Mouse (Mus musculus) kidney, embryonic 15.5 days (tissue): ENCODE results near the gene Ap2m1. TPM values are rescaled to one million over a fixed set of nuclear protein-coding genes. Genes with fewer than 3 reads are reported as not detected.

Experiments used
- ATAC-seq: fragments of 200-750 bp; cut with Nextera tagmentation; replicated peaks from 2 replicates; pipeline ENCODE4 v1.8.0; 2017; ENCODE audit warnings: moderate TSS enrichment; ENCODE audit not compliant: low FRiP score
- H3K27ac ChIP-seq: fragments of 300-500 bp; sonication (generic); 2 replicates; pipeline ENCODE4 v1.5.1; 2015; ENCODE audit warnings: mild to moderate bottlenecking, inconsistent platforms
- H3K27me3 ChIP-seq: fragments of 300-500 bp; sonication (generic); 2 replicates; pipeline ENCODE4 v1.6.1; 2015; ENCODE audit warnings: inconsistent platforms
- H3K36me3 ChIP-seq: fragments of 300-500 bp; sonication (generic); 2 replicates; pipeline ENCODE4 v1.6.1; 2015; ENCODE audit warnings: inconsistent platforms
- H3K4me1 ChIP-seq: fragments of 300-500 bp; sonication (generic); 2 replicates; pipeline ENCODE4 v1.6.1; 2015; ENCODE audit warnings: inconsistent platforms
- H3K4me2 ChIP-seq: fragments of 300-500 bp; sonication (generic); 2 replicates; pipeline ENCODE4 v1.6.1; 2015; ENCODE audit warnings: moderate library complexity, mild to moderate bottlenecking, inconsistent platforms
- H3K4me3 ChIP-seq: fragments of 300-500 bp; sonication (generic); replicated peaks from 2 replicates; pipeline ENCODE4 v1.5.1; 2015; ENCODE audit warnings: mild to moderate bottlenecking, inconsistent platforms
- H3K9ac ChIP-seq: fragments of 300-500 bp; sonication (generic); 2 replicates; pipeline ENCODE4 v1.6.1; 2015; ENCODE audit warnings: mild to moderate bottlenecking, inconsistent platforms
- H3K9me3 ChIP-seq: fragments of 300-500 bp; sonication (generic); replicated peaks from 2 replicates; pipeline ENCODE4 v1.6.1; 2016; ENCODE audit warnings: inconsistent platforms
- WGBS: fragments of 180-500 bp; shearing (Covaris S2); methylation state at CpG from one replicate; pipeline ENCODE4 v1.1.7; 2015; ENCODE audit warnings: mixed read lengths; 5-methylcytosine and 5-hydroxymethylcytosine counted together
- polyA plus RNA-seq: library from polyadenylated mRNA; unstranded; fragments of >200 nt; fragmentation: Nextera tagmentation; extraction: Ambion mirVana; gene quantifications from 2 replicates; pipeline ENCODE4 v1.2.1, GENCODE M21; 2015

Gene Ap2m1
- polyA plus RNA-seq, 1 experiment from 2014 or later = 651 TPM

GRCm38 (mm10) chr16:20557381-20557780, 22.1 kb downstream of the Ap2m1 start:
- Histone ChIP-seq H3K4me2 (no peak overlapping the region), H3K4me3 (no peak overlapping the region), H3K9me3 (no peaks in the 10 kb centered on the region), H3K36me3 (peaks cover 95% of the 10 kb centered on the region), H3K4me1 (no peaks in the 10 kb centered on the region), H3K27ac (no peak overlapping the region), H3K27me3 (no peaks in the 10 kb centered on the region), H3K9ac (no peak overlapping the region)
- ATAC-seq = no peak
- 64% methylated on average over 7 of the region's 7 CpGs for WGBS

- Histone ChIP-seq H3K4me3 (no peak overlapping the region), H3K27ac (no peak overlapping the region), H3K4me2 (no peak overlapping the region), H3K9me3 (no peaks in the 10 kb centered on the region), H3K36me3 (peaks cover 33% of the 10 kb centered on the region), H3K9ac (no peak overlapping the region), H3K27me3 (no peaks in the 10 kb centered on the region), H3K4me1 (no peaks in the 10 kb centered on the region)
- 55% methylated on average over 1 of the region's 1 CpGs for WGBS
- no peak for ATAC-seq
Measured at GRCm38 (mm10) chr16:20565075-20565474, 29.8 kb downstream of the Ap2m1 start.

- Histone ChIP-seq H3K9ac (peak within 1 kb of the TSS; percentile 48), H3K36me3 (no peaks in the 10 kb centered on the region), H3K27ac (no peak within 1 kb of the TSS), H3K4me2 (peak within 1 kb of the TSS; percentile 97), H3K4me3 (peak within 1 kb of the TSS; percentile 53), H3K4me1 (peaks cover 26% of the 10 kb centered on the region), H3K9me3 (no peaks in the 10 kb centered on the region), H3K27me3 (peaks cover 64% of the 10 kb centered on the region)
- WGBS = under 1% methylated on average over 24 of the region's 24 CpGs
- peak; percentile 42 for ATAC-seq
Measured at GRCm38 (mm10) chr16:20589366-20589938, 54.2 kb downstream of the Ap2m1 start, which contains the start of gene Vwa5b2. TSS of gene Vwa5b2 (plus strand) at chr16:20589471.

- Histone ChIP-seq H3K27me3 (peaks cover 68% of the 10 kb centered on the region), H3K4me2 (peak overlapping the region; percentile 97), H3K4me1 (peaks cover 26% of the 10 kb centered on the region), H3K4me3 (peak overlapping the region; percentile 53), H3K9me3 (no peaks in the 10 kb centered on the region), H3K9ac (peak overlapping the region; percentile 48), H3K36me3 (no peaks in the 10 kb centered on the region), H3K27ac (no peak overlapping the region)
- WGBS = under 1% methylated on average over 39 of the region's 39 CpGs
- ATAC-seq = peak; percentile 83
Measured at GRCm38 (mm10) chr16:20589939-20590679, 54.8 kb downstream of the Ap2m1 start.

- peak overlapping the region; percentile 97 for H3K4me2 ChIP-seq
- H3K36me3 ChIP-seq = no peaks in the 10 kb centered on the region
- H3K9ac ChIP-seq = no peak overlapping the region
- peak; percentile 31; the same call in 1 of the 2 replicates for ATAC-seq
- H3K27ac ChIP-seq = no peak overlapping the region
- peaks cover 26% of the 10 kb centered on the region for H3K4me1 ChIP-seq
- H3K27me3 ChIP-seq = peaks cover 71% of the 10 kb centered on the region
- 3% methylated on average over 17 of the region's 17 CpGs for WGBS
- H3K9me3 ChIP-seq = no peaks in the 10 kb centered on the region
- peak overlapping the region; percentile 53 for H3K4me3 ChIP-seq
Measured at GRCm38 (mm10) chr16:20590680-20591038, 55.4 kb downstream of the Ap2m1 start.

- H3K36me3 ChIP-seq = no peaks in the 10 kb centered on the region
- peaks cover 71% of the 10 kb centered on the region for H3K27me3 ChIP-seq
- peak; percentile 30; the same call in 1 of the 2 replicates for ATAC-seq
- peak overlapping the region; percentile 53 for H3K4me3 ChIP-seq
- WGBS = 4% methylated on average over 48 of the region's 48 CpGs
- no peak overlapping the region for H3K27ac ChIP-seq
- peak overlapping the region; percentile 97 for H3K4me2 ChIP-seq
- no peak overlapping the region for H3K9ac ChIP-seq
- H3K4me1 ChIP-seq = peaks cover 26% of the 10 kb centered on the region
- no peaks in the 10 kb centered on the region for H3K9me3 ChIP-seq
Measured at GRCm38 (mm10) chr16:20591076-20591705, 55.9 kb downstream of the Ap2m1 start.

Other genes with a start within 250 kb of the Ap2m1 start
- 87.8 and 99.9 TPM in 2 replicates for gene Parl, start 233.1 kb upstream of the Ap2m1 start, polyA plus RNA-seq
- not detected in 2 replicates for gene Cyp2ab1, start 210.1 kb upstream of the Ap2m1 start, polyA plus RNA-seq
- gene Abcc5, start 109.1 kb upstream of the Ap2m1 start, polyA plus RNA-seq = 56.1 and 63.1 TPM in 2 replicates
- 108 and 121 TPM in 2 replicates for gene Eif2b5, start 36.7 kb upstream of the Ap2m1 start, polyA plus RNA-seq
- 25.0 and 27.9 TPM in 2 replicates for gene Dvl3, start 18.5 kb upstream of the Ap2m1 start, polyA plus RNA-seq
- 52.6 and 64.5 TPM in 2 replicates for gene Abcf3, start 13.1 kb downstream of the Ap2m1 start, polyA plus RNA-seq
- gene Vwa5b2, start 54.0 kb downstream of the Ap2m1 start, polyA plus RNA-seq = 1.6 and 1.7 TPM in 2 replicates
- 32.4 TPM in 2 replicates for gene Eef1akmt4, start 76.1 kb downstream of the Ap2m1 start, polyA plus RNA-seq
- gene Gm49333, start 76.1 kb downstream of the Ap2m1 start, polyA plus RNA-seq = not detected in 2 replicates
- 42.6 and 43.8 TPM in 2 replicates for gene Alg3, start 76.3 kb downstream of the Ap2m1 start, polyA plus RNA-seq
- gene Camk2n2, start 85.8 kb downstream of the Ap2m1 start, polyA plus RNA-seq = 1.4 and 1.5 TPM in 2 replicates
- 4.0 TPM in 2 replicates for gene Ece2, start 94.3 kb downstream of the Ap2m1 start, polyA plus RNA-seq
- 330 and 353 TPM in 2 replicates for gene Psmd2, start 116.2 kb downstream of the Ap2m1 start, polyA plus RNA-seq
- 187 and 208 TPM in 2 replicates for gene Eif4g1, start 132.8 kb downstream of the Ap2m1 start, polyA plus RNA-seq
- gene Fam131a, start 157.8 kb downstream of the Ap2m1 start, polyA plus RNA-seq = 6.4 and 6.7 TPM in 2 replicates
- gene Polr2h, start 182.2 kb downstream of the Ap2m1 start, polyA plus RNA-seq = 116 and 120 TPM in 2 replicates
- gene Clcn2, start 182.3 kb downstream of the Ap2m1 start, polyA plus RNA-seq = 16.3 and 20.1 TPM in 2 replicates
- gene Chrd, start 197.6 kb downstream of the Ap2m1 start, polyA plus RNA-seq = 4.6 and 7.4 TPM in 2 replicates
- 1.2 TPM in 2 replicates for gene Thpo, start 199.0 kb downstream of the Ap2m1 start, polyA plus RNA-seq